Mouse (Mus musculus): Measurements from ENCODE around the gene Elobl. TPM values are rescaled to one million over a fixed set of nuclear protein-coding genes. Genes with fewer than 3 reads are reported as not detected.

Gene Elobl
- polyA plus RNA-seq, 1 experiment, result not detected

GRCm38 (mm10) chr11:88941489-88941888, 25.2 kb downstream of the Elobl start:
- H3K9me3 ChIP-seq, result no peaks in the 10 kb centered on the region
- H3K36me3 ChIP-seq (replicated peaks; ENCODE audit: low read length), result no peaks in the 10 kb centered on the region
- H3K27me3 ChIP-seq (replicated peaks), result peaks cover 6% of the 10 kb centered on the region
- H3K4me1 ChIP-seq, result no peaks in the 10 kb centered on the region
- H3K4me3 ChIP-seq (replicated peaks), result no peak overlapping the region
- TF ChIP-seq GATA1 (IDR thresholded peaks at IDR 0.05; ENCODE audit: borderline replicate concordance, low read length) (no peak), FLI1 (IDR thresholded peaks at IDR 0.05; ENCODE audit: low read length) (no peak)

- TF ChIP-seq GATA1 (IDR thresholded peaks at IDR 0.05; ENCODE audit: borderline replicate concordance, low read length), result no peak
- TF ChIP-seq FLI1 (IDR thresholded peaks at IDR 0.05; ENCODE audit: low read length), result no peak
Observed at GRCm38 (mm10) chr11:88939634-88940033, 27.1 kb downstream of the Elobl start.

DNA sequence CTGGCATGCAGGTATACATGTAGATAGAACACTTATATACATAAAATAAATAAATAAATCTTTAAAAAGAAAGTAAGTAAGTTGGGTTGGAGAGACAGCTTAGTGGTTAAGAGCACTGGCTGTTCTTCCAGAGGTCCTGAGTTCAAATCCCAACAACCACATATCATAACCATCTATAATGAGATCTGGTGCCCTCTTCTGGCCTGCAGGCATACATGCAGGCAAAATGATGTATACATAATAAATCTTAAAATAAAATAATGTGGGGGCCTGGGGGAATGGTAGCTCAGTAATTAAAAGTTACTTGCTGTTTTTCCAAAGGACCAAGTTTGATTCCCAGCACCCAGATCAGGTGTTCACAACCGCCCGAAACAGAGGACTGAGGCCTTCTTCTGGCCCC, 28.0 kb downstream of the Elobl start:
- Histone ChIP-seq H3K4me3 (replicated peaks) (no peak overlapping the region), H3K27me3 (replicated peaks) (no peaks in the 10 kb centered on the region), H3K9me3 (no peaks in the 10 kb centered on the region), H3K4me1 (no peaks in the 10 kb centered on the region), H3K36me3 (replicated peaks; ENCODE audit: low read length) (no peaks in the 10 kb centered on the region)
- TF ChIP-seq GATA1 (IDR thresholded peaks at IDR 0.05; ENCODE audit: borderline replicate concordance, low read length) (no peak), FLI1 (IDR thresholded peaks at IDR 0.05; ENCODE audit: low read length) (no peak)

More at GRCm38 (mm10) chr11:88939634-88940033, 27.1 kb downstream of the Elobl start:
- Histone ChIP-seq H3K4me1 (no peaks in the 10 kb centered on the region), H3K9me3 (no peaks in the 10 kb centered on the region), H3K4me3 (replicated peaks) (no peak overlapping the region), H3K36me3 (replicated peaks; ENCODE audit: low read length) (no peaks in the 10 kb centered on the region), H3K27me3 (replicated peaks) (peaks cover 3% of the 10 kb centered on the region)

DNA sequence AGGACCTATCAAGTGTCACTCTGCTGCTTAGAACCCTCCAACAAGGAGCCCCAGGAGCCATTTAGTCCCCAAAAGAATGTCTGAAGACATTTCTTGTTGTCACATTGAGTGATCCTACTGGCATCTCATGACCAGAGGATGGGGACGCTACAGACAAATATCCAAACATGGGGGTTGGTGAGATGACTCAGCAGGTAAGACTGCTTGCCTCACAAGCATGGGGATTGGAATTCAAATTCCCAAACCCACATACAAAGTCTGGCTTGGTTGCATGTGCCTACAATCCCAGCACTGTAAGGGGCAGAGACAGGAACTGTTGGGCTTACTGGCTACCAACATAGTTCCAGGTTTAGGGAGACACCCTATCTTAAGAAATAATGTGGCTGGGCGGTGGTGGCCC, 28.8 kb downstream of the Elobl start:
- no peaks in the 10 kb centered on the region for H3K36me3 ChIP-seq (replicated peaks; ENCODE audit: low read length)

GRCm38 (mm10) chr11:88934089-88935000, 32.4 kb downstream of the Elobl start:
- TF ChIP-seq FLI1 (IDR thresholded peaks at IDR 0.05; ENCODE audit: low read length) (no peak), GATA1 (IDR thresholded peaks at IDR 0.05; ENCODE audit: borderline replicate concordance, low read length) (no peak)
- Histone ChIP-seq H3K36me3 (replicated peaks; ENCODE audit: low read length) (no peaks in the 10 kb centered on the region), H3K27me3 (replicated peaks) (no peaks in the 10 kb centered on the region), H3K4me1 (no peaks in the 10 kb centered on the region), H3K9me3 (no peaks in the 10 kb centered on the region), H3K4me3 (replicated peaks) (no peak overlapping the region)

More for the DNA sequence above, 28.8 kb downstream of the Elobl start:
- H3K27me3 ChIP-seq (replicated peaks), result no peaks in the 10 kb centered on the region
- H3K9me3 ChIP-seq, result no peaks in the 10 kb centered on the region
- TF ChIP-seq FLI1 (IDR thresholded peaks at IDR 0.05; ENCODE audit: low read length), result no peak
- TF ChIP-seq GATA1 (IDR thresholded peaks at IDR 0.05; ENCODE audit: borderline replicate concordance, low read length), result no peak
- H3K4me3 ChIP-seq (replicated peaks), result no peak overlapping the region
- H3K4me1 ChIP-seq, result no peaks in the 10 kb centered on the region

- H3K27me3 ChIP-seq (replicated peaks), result no peaks in the 10 kb centered on the region
Observed at GRCm38 (mm10) chr11:88933030-88933429, 33.7 kb downstream of the Elobl start.

GRCm38 (mm10) chr11:88931692-88932530, 34.8 kb downstream of the Elobl start:
- no peaks in the 10 kb centered on the region for H3K36me3 ChIP-seq (replicated peaks; ENCODE audit: low read length)
- H3K4me1 ChIP-seq, result no peaks in the 10 kb centered on the region
- no peaks in the 10 kb centered on the region for H3K9me3 ChIP-seq
- H3K4me3 ChIP-seq (replicated peaks), result no peak overlapping the region
- no peak for TF ChIP-seq GATA1 (IDR thresholded peaks at IDR 0.05; ENCODE audit: borderline replicate concordance, low read length)
- TF ChIP-seq FLI1 (IDR thresholded peaks at IDR 0.05; ENCODE audit: low read length), result no peak
- H3K27me3 ChIP-seq (replicated peaks), result peaks cover 2% of the 10 kb centered on the region

More at GRCm38 (mm10) chr11:88933030-88933429, 33.7 kb downstream of the Elobl start:
- H3K4me3 ChIP-seq (replicated peaks), result no peak overlapping the region
- TF ChIP-seq GATA1 (IDR thresholded peaks at IDR 0.05; ENCODE audit: borderline replicate concordance, low read length), result no peak
- no peak for TF ChIP-seq FLI1 (IDR thresholded peaks at IDR 0.05; ENCODE audit: low read length)
- no peaks in the 10 kb centered on the region for H3K36me3 ChIP-seq (replicated peaks; ENCODE audit: low read length)
- H3K4me1 ChIP-seq, result no peaks in the 10 kb centered on the region
- H3K9me3 ChIP-seq, result no peaks in the 10 kb centered on the region

- Histone ChIP-seq H3K36me3 (replicated peaks; ENCODE audit: low read length) (peaks cover 2% of the 10 kb centered on the region), H3K4me1 (no peaks in the 10 kb centered on the region), H3K4me3 (replicated peaks) (no peak overlapping the region), H3K27me3 (replicated peaks) (peaks cover 2% of the 10 kb centered on the region), H3K9me3 (no peaks in the 10 kb centered on the region)
- TF ChIP-seq FLI1 (IDR thresholded peaks at IDR 0.05; ENCODE audit: low read length), result no peak
- no peak for TF ChIP-seq GATA1 (IDR thresholded peaks at IDR 0.05; ENCODE audit: borderline replicate concordance, low read length)
Observed at GRCm38 (mm10) chr11:88926566-88926965, 40.2 kb downstream of the Elobl start.

Other genes starting within 250 kb of the Elobl start
- 12.9 and 14.4 TPM in 2 replicates for gene Msi2, start 248.4 kb downstream of the Elobl start, polyA plus RNA-seq (2012; ENCODE audit: insufficient read depth, low replicate concordance)
- 0.90 and 3.9 TPM in 2 replicates for gene Akap1, start 102.3 kb downstream of the Elobl start, polyA plus RNA-seq (2012; ENCODE audit: insufficient read depth, low replicate concordance)
- 1.1 and 7.4 TPM in 2 replicates for gene Scpep1, start 11.5 kb downstream of the Elobl start, polyA plus RNA-seq (2012; ENCODE audit: insufficient read depth, low replicate concordance)
- 2.3 and 3.1 TPM in 2 replicates for gene Coil, start 3.3 kb upstream of the Elobl start, polyA plus RNA-seq (2012; ENCODE audit: insufficient read depth, low replicate concordance)
- 6.3 and 58.2 TPM in 2 replicates for gene Trim25, start 32.4 kb upstream of the Elobl start, polyA plus RNA-seq (2012; ENCODE audit: insufficient read depth, low replicate concordance)
- gene Dgke, start 99.9 kb upstream of the Elobl start, polyA plus RNA-seq (2012; ENCODE audit: insufficient read depth, low replicate concordance), result 0.70 TPM in 1 of 2 replicates, not detected in the other
- gene Gm525, start 106.9 kb upstream of the Elobl start, polyA plus RNA-seq (2012; ENCODE audit: insufficient read depth, low replicate concordance), result not detected in 2 replicates

All from megakaryocyte, embryonic 14.5 days (primary cell).